Mouse (Mus musculus) spleen, adult 2 months (tissue): Measurements from ENCODE around the gene Ehd2. TPM values are rescaled to one million over a fixed set of nuclear protein-coding genes. Genes with fewer than 3 reads are reported as not detected.

Source experiments
- DNase-seq, 2 experiments: peaks; one replicate each; pipeline versions ENCODE4 v3.0.0 to v3.0.0-alpha.2; 2012 to 2021; ENCODE audit warnings: low spot score in 2 of 2, low read depth in 1 of 2
- H3K27ac ChIP-seq: fragments of 200-500 bp; 2 replicates; pipeline ENCODE4 v1.5.1; 2012; ENCODE audit warnings: low read length, inconsistent platforms; ENCODE audit not compliant: insufficient read depth
- H3K27me3 ChIP-seq: fragments of 200-500 bp; 2 replicates; pipeline ENCODE4 v1.6.1; 2012; ENCODE audit warnings: mild to moderate bottlenecking, moderate library complexity, low read length, inconsistent platforms; ENCODE audit not compliant: control insufficient read depth, insufficient read depth
- H3K36me3 ChIP-seq: fragments of 200-500 bp; 2 replicates; pipeline ENCODE4 v1.6.1; 2012; ENCODE audit warnings: mild to moderate bottlenecking, low read length, inconsistent platforms; ENCODE audit not compliant: control insufficient read depth, insufficient read depth
- H3K4me1 ChIP-seq: fragments of 200-500 bp; 2 replicates; pipeline ENCODE4 v1.6.1; 2011; ENCODE audit warnings: inconsistent platforms; ENCODE audit not compliant: control insufficient read depth, insufficient read depth, insufficient read length
- H3K4me3 ChIP-seq: fragments of 200-500 bp; 2 replicates; pipeline ENCODE4 v1.5.1; 2011; ENCODE audit warnings: mild to moderate bottlenecking, inconsistent platforms; ENCODE audit not compliant: insufficient read depth, insufficient read length; ENCODE audit errors: extremely low read depth
- CTCF ChIP-seq: fragments of 200-500 bp; IDR thresholded peaks from 2 replicates; pipeline ENCODE4 v1.5.1; 2011; ENCODE audit warnings: mild to moderate bottlenecking, inconsistent platforms; ENCODE audit not compliant: insufficient read depth, insufficient read length, insufficient replicate concordance; ENCODE audit errors: extremely low read depth
- POLR2A ChIP-seq: fragments of 200-500 bp; IDR thresholded peaks from 2 replicates; pipeline ENCODE4 v1.6.1; 2011; ENCODE audit warnings: low read depth, low read length, inconsistent platforms
- WGBS: fragments of 180-500 bp; shearing (Covaris S2); methylation state at CpG from one replicate; pipeline ENCODE4 v1.1.7; 2018; 5-methylcytosine and 5-hydroxymethylcytosine counted together
- polyA plus RNA-seq: library from polyadenylated mRNA; depleted of rRNA; stranded (reverse); fragments of >200 nt; gene quantifications from 2 replicates; pipeline ENCODE4 v1.2.3, GENCODE M21; 2012

Ehd2 gene
- polyA plus RNA-seq, 1 experiment: 17.2 TPM

DNA sequence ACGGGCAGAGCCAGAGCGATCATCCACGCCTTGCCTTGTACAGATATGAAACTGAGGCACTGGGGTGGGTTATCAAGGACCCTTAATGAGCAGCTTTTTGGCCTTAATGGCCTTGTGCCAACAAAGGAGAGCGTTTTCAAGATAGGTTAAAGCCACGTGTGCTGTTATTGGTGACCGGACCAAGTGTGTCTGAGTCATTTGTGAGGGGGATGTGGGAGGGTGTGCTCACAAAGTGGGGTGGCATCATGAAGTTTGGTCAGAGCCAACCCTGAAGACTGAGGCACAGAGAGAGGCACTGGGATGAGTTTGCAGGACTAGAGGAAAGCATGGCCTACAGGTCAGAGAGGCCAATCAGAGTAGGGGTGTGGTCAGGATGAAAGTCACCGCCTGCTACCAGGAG is 12.9 kb downstream of the Ehd2 start:
- H3K4me3 ChIP-seq: no peak overlapping the region
- DNase-seq: no peak
- 74% methylated on average over 7 of the region's 7 CpGs for WGBS
- no peak overlapping the region for H3K27ac ChIP-seq
- no peaks in the 10 kb centered on the region for H3K27me3 ChIP-seq
- peaks cover 3% of the 10 kb centered on the region for H3K36me3 ChIP-seq
- H3K4me1 ChIP-seq: no peaks in the 10 kb centered on the region; the same call in 1 of the 2 replicates
- TF ChIP-seq POLR2A: no peak
- TF ChIP-seq CTCF: no peak

DNA sequence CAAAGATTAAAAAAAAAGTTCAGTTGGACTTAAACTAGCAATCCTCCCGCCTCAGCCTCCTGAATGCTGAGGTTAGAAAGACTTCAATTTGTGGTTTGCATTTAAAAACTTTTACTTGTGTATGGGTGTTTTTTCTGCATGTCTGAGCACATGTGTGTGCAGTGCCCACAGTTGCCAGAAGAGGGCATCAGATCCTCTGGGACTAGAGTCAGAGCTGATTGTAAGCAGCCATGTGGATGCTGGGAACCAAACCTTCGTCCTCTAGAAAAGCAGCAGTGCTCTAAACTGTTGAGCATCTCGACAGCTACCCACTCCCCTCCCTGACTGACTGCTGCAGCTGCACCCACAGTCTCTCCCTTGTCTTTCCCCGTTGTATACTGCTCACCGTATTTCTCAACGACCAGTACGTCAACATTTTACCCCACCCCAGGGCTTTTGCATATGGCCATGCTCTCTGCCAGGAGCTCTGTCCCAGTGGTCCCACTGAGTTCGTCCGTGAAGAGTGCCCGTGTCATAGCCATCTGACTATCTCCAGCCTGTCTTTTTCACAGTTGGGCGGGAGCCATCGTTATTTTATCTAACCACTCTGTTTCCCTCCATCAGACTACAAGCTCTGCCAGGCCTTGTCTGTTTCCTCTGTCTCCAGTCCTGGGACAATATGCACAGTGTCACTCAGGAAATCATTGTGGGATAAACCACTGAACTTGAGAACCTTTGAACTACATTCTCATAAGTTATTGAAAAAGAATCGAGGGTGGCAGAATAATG is 13.9 kb downstream of the Ehd2 start:
- no peak for DNase-seq
- WGBS: 51% methylated on average over 13 of the region's 13 CpGs
- H3K27me3 ChIP-seq: no peaks in the 10 kb centered on the region
- peaks cover 2% of the 10 kb centered on the region; the same call in 1 of the 2 replicates for H3K4me1 ChIP-seq
- peaks cover 3% of the 10 kb centered on the region for H3K36me3 ChIP-seq
- no peak overlapping the region for H3K4me3 ChIP-seq
- TF ChIP-seq POLR2A: no peak
- peak; percentile 17; the same call in 1 of the 2 replicates for TF ChIP-seq CTCF
- no peak overlapping the region for H3K27ac ChIP-seq

DNA sequence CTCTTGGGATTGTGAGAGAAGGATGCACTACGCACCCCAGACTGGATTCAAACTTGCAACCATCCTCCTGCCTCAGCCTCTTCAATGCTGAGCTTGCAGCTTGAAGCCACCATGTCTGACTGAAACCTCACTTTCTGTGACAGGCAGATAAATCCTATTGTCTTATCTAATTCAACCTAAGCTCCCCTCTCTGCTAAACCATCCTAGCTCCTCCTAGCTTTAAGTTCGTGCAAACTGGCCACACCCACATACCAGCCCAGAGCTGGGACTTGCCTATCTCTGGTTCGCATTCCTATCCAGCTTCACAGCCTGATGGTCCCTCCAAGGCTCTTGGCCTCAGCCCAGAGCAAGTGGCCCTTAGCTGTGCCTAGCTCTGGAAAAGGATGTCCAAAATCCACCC is 15.0 kb downstream of the Ehd2 start:
- H3K4me1 ChIP-seq: peaks cover 4% of the 10 kb centered on the region; the same call in 1 of the 2 replicates

DNA sequence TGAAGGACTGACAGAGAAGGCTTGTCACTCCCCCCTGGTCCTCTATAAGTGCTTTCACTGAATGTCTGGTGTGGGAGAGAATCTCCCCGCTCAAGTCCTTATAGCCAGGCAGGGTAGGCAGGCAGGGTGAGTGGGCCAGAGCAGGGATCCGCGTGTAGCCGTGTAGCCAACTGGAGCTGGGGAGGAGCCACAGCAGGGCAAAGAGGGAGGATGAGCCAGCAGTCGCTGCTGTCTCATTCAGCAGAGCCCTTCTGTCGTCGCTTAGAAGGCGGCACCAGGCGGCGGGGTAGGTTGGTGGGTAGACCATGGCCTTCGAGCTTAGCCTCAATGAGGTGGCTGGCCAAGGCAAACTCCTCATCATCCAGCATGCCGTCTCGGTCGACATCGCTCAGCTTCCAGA is 17.4 kb downstream of the Ehd2 start:
- no peak overlapping the region for H3K4me3 ChIP-seq
- no peak overlapping the region for H3K27ac ChIP-seq
- no peaks in the 10 kb centered on the region; the same call in 1 of the 2 replicates for H3K36me3 ChIP-seq
- no peak for DNase-seq
- no peaks in the 10 kb centered on the region for H3K27me3 ChIP-seq
- TF ChIP-seq CTCF: no peak
- no peak for TF ChIP-seq POLR2A
- H3K4me1 ChIP-seq: peaks cover 5% of the 10 kb centered on the region; the same call in 1 of the 2 replicates
- 90% methylated on average over 15 of the region's 15 CpGs for WGBS

More for the DNA sequence above, 15.0 kb downstream of the Ehd2 start:
- H3K27me3 ChIP-seq: no peaks in the 10 kb centered on the region
- WGBS: 77% methylated on average over 3 of the region's 3 CpGs
- H3K27ac ChIP-seq: no peak overlapping the region
- TF ChIP-seq CTCF (no peak), POLR2A (no peak)
- H3K4me3 ChIP-seq: no peak overlapping the region
- no peak for DNase-seq
- H3K36me3 ChIP-seq: peaks cover 3% of the 10 kb centered on the region

DNA sequence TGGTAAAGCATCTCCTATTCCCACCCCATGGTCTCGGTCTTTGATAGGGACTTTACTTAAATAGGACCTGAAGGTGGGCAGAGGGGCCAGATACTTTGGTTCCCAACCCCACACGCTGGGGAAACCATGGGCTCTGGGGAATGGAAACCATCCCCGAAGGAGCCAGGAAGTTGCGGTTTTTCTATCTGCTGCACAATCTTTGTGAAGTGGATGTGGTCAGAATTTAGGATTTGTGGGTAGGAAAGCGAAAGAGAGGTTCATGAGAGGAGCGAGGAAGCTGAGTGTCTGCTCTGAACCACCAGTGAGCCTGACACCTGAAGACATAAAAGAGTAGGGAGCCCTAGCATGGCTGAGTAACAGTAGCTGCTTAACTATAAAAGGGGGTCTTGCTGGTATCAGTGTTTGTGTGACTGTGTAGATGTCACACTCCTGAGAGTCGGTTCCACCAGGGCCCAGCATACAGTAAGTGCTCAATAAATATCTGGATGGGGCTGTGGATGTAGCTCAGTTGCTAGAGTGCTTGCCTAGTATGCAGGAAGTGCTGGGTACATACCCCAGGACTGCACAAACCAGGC is 18.1 kb downstream of the Ehd2 start:
- Histone ChIP-seq H3K4me1 (peaks cover 6% of the 10 kb centered on the region; the same call in 1 of the 2 replicates), H3K36me3 (no peaks in the 10 kb centered on the region; the same call in 1 of the 2 replicates), H3K27me3 (no peaks in the 10 kb centered on the region), H3K27ac (no peak overlapping the region), H3K4me3 (no peak overlapping the region)
- 16% methylated on average over 7 of the region's 7 CpGs for WGBS
- TF ChIP-seq CTCF (no peak), POLR2A (no peak)
- no peak for DNase-seq

DNA sequence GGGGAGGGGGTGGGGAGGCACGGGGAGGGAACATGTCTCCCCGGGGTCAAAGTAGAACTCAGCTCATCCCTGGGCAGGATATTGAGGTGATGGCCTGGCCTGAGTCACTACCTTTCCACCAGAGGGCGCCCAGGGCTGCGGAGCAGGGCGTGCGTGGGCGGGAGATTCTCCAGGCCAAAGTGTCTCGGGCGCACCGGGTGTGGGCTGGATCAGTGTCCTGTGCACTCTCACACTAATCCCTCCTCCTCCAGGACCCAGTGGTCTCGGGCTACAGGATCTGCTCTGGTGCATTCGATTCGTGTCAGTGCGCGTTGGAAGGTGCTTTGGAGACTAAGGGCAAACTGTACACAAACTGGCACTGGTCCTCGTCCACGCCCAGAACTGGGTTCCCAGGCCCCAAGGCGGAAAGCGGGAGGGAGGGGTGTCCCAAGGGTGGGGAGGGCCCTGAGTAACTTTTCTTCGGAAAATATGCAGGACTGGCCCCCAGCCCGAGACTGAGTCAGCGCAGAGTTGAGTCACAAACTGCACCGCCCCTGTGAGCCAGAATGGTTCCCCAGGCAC is 18.9 kb downstream of the Ehd2 start:
- Histone ChIP-seq H3K4me3 (peak overlapping the region; percentile 47; the same call in 1 of the 2 replicates), H3K27ac (no peak overlapping the region), H3K4me1 (peaks cover 6% of the 10 kb centered on the region; the same call in 1 of the 2 replicates), H3K27me3 (no peaks in the 10 kb centered on the region), H3K36me3 (peaks cover 3% of the 10 kb centered on the region; the same call in 1 of the 2 replicates)
- 4% methylated on average over 23 of the region's 23 CpGs for WGBS
- TF ChIP-seq CTCF (peak; percentile 98), POLR2A (no peak)
- DNase-seq: peak; percentile 62 to 88
